Mouse (Mus musculus): ENCODE data around the gene Iqck. TPM values are rescaled to one million over a fixed set of nuclear protein-coding genes. Genes with fewer than 3 reads are reported as not detected.

Iqck gene
- polyA plus RNA-seq, 1 experiment from 2014 or later: 4.5 TPM

- in situ Hi-C loops (cut with MboI; ENCODE audit: low pct_unique_long_range_greater_than_20kb): loop anchor here (10.0 kb wide), 1 partner anchor 499 kb away; the partner anchor contains the start of gene Acsm5
Measured at GRCm38 (mm10) chr7:119015736-119016135, 160.2 kb downstream of the Iqck start.

GRCm38 (mm10) chr7:119019537-119019936 lies 164.0 kb downstream of the Iqck start:
- DNase-seq (ENCODE audit: low read depth, low spot score) (no peak), ATAC-seq (peak; percentile 36)
- ChIA-PET POLR2A (no interaction called here), CTCF (interaction anchor here (1.2 to 1.4 kb wide), 2 partner anchors 408 to 495 kb away, joined by 3 read pairs; no protein-coding TSS in a partner anchor)
- peak; percentile 67 for TF ChIP-seq CTCF (IDR thresholded peaks at IDR 0.05)
- H3K27me3 ChIP-seq: no peaks in the 10 kb centered on the region
- in situ Hi-C loops (cut with MboI; ENCODE audit: low pct_unique_long_range_greater_than_20kb): loop anchor here (10.0 kb wide), 1 partner anchor 495 kb away; the partner anchor contains the start of gene Acsm5

More at GRCm38 (mm10) chr7:119015736-119016135, 160.2 kb downstream of the Iqck start:
- peak; percentile 56 for TF ChIP-seq CTCF (IDR thresholded peaks at IDR 0.05)
- ChIA-PET POLR2A (interaction anchor here (0.6 kb wide), 1 partner anchor 499 kb away, joined by 3 read pairs; no protein-coding TSS in a partner anchor), CTCF (interaction anchor here (0.9 to 3.2 kb wide), 3 partner anchors 17 to 504 kb away, joined by 3 to 16 read pairs (median 3); partner anchors contain the start of gene Acsm5)
- ATAC-seq: no peak
- DNase-seq (ENCODE audit: low read depth, low spot score): no peak
- no peaks in the 10 kb centered on the region for H3K27me3 ChIP-seq

Other genes starting within 250 kb of the Iqck start
- gene Gde1, start 150.0 kb upstream of the Iqck start, polyA plus RNA-seq (2021): 113 TPM
- gene Ccp110, start 143.2 kb upstream of the Iqck start, polyA plus RNA-seq (2021): 21.3 TPM
- 107 TPM for gene Vps35l, start 115.5 kb upstream of the Iqck start, polyA plus RNA-seq (2021)
- 36.5 TPM for gene Knop1, start 502 bp downstream of the Iqck start, polyA plus RNA-seq (2021)
- 23.3 TPM for gene Gprc5b, start 139.5 kb downstream of the Iqck start, polyA plus RNA-seq (2021)